Mouse (Mus musculus) embryonic facial prominence, embryonic 13.5 days (tissue): ENCODE data around the gene Larp1b. TPM values are rescaled to one million over a fixed set of nuclear protein-coding genes. Genes with fewer than 3 reads are reported as not detected.

Source experiments
- ATAC-seq: fragments of 200-750 bp; cut with Nextera tagmentation; 2 replicates; pipeline ENCODE4 v1.8.0; 2017; ENCODE audit warnings: low read depth; ENCODE audit not compliant: insufficient number of reproducible peaks, insufficient read depth, low FRiP score, low TSS enrichment
- H3K27ac ChIP-seq: fragments of 300-500 bp; sonication (generic); 2 replicates; pipeline ENCODE4 v1.5.1; 2015; ENCODE audit warnings: moderate library complexity, mild to moderate bottlenecking, inconsistent platforms
- H3K27me3 ChIP-seq: fragments of 300-500 bp; sonication (generic); 2 replicates; pipeline ENCODE4 v1.6.1; 2015; ENCODE audit warnings: mild to moderate bottlenecking, inconsistent platforms
- H3K36me3 ChIP-seq: fragments of 300-500 bp; sonication (generic); 2 replicates; pipeline ENCODE4 v1.6.1; 2015; ENCODE audit warnings: mild to moderate bottlenecking, inconsistent platforms
- H3K4me1 ChIP-seq: fragments of 300-500 bp; sonication (generic); 2 replicates; pipeline ENCODE4 v1.6.1; 2015; ENCODE audit warnings: inconsistent platforms
- H3K4me2 ChIP-seq: fragments of 300-500 bp; sonication (generic); 2 replicates; pipeline ENCODE4 v1.6.1; 2015; ENCODE audit warnings: moderate library complexity, mild to moderate bottlenecking, inconsistent platforms
- H3K4me3 ChIP-seq: fragments of 300-500 bp; sonication (generic); 2 replicates; pipeline ENCODE4 v1.5.1; 2015; ENCODE audit warnings: mild to moderate bottlenecking, inconsistent platforms
- H3K9ac ChIP-seq: fragments of 300-500 bp; sonication (generic); 2 replicates; pipeline ENCODE4 v1.6.1; 2015; ENCODE audit warnings: mild to moderate bottlenecking, inconsistent platforms
- H3K9me3 ChIP-seq: fragments of 300-500 bp; sonication (generic); 2 replicates; pipeline ENCODE4 v1.6.1; 2016; ENCODE audit warnings: inconsistent platforms
- whole genome bisulfite sequencing: fragments of 180-500 bp; shearing (Covaris S2); methylation state at CpG from one replicate; pipeline ENCODE4 v1.1.7; 2015; ENCODE audit warnings: mixed read lengths; 5-methylcytosine and 5-hydroxymethylcytosine counted together
- polyA plus RNA-seq: library from polyadenylated mRNA; unstranded; fragments of >200 nt; fragmentation: Nextera tagmentation; extraction: Ambion mirVana; gene quantifications from 2 replicates; pipeline ENCODE4 v1.2.1, GENCODE M21; 2015

Larp1b gene
- polyA plus RNA-seq, 1 experiment from 2014 or later: 0.96 TPM

- Histone ChIP-seq H3K36me3 (no peaks in the 10 kb centered on the region), H3K4me2 (no peak overlapping the region), H3K9ac (no peak overlapping the region), H3K4me1 (no peaks in the 10 kb centered on the region), H3K4me3 (no peak overlapping the region), H3K27ac (no peak overlapping the region), H3K27me3 (no peaks in the 10 kb centered on the region), H3K9me3 (no peaks in the 10 kb centered on the region)
- ATAC-seq: no peak
Observed at GRCm38 (mm10) chr3:40980758-40981157, 31.1 kb downstream of the Larp1b start.

DNA sequence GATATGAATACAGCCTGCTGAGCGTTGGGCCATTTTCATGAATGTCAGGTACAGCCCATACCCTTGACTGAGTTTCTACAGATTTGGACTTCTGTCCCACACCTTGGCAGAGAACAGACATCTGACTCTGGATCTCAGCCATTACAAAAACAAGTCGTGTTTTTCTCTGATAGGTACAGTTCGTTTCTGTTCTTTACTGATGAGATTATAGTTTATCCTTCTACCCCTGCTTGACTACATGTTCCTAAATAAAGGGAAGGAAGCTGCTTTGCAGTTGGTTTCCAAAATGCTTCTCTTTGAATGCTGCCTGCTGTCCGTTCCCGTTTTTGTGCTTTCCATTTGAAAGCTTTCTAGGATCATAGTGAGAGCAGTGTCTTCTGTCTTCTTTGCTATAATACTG lies 37.9 kb downstream of the Larp1b start:
- Histone ChIP-seq H3K4me1 (no peaks in the 10 kb centered on the region), H3K27me3 (no peaks in the 10 kb centered on the region), H3K27ac (no peak overlapping the region), H3K4me3 (no peak overlapping the region), H3K36me3 (no peaks in the 10 kb centered on the region), H3K9ac (no peak overlapping the region), H3K9me3 (no peaks in the 10 kb centered on the region), H3K4me2 (no peak overlapping the region)
- 75% methylated on average over 5 of the region's 5 CpGs for WGBS
- ATAC-seq: no peak

GRCm38 (mm10) chr3:40988722-40989121 lies 39.1 kb downstream of the Larp1b start:
- 76% methylated on average over 2 of the region's 2 CpGs for WGBS
- Histone ChIP-seq H3K36me3 (no peaks in the 10 kb centered on the region), H3K27me3 (no peaks in the 10 kb centered on the region), H3K9ac (no peak overlapping the region), H3K9me3 (no peaks in the 10 kb centered on the region), H3K27ac (no peak overlapping the region), H3K4me3 (no peak overlapping the region), H3K4me2 (no peak overlapping the region), H3K4me1 (no peaks in the 10 kb centered on the region)
- ATAC-seq: no peak

GRCm38 (mm10) chr3:40991541-40991940 lies 41.9 kb downstream of the Larp1b start:
- H3K4me3 ChIP-seq: no peak overlapping the region

GRCm38 (mm10) chr3:40995161-40995560 lies 45.5 kb downstream of the Larp1b start:
- H3K9ac ChIP-seq: no peak overlapping the region
- H3K4me3 ChIP-seq: no peak overlapping the region
- H3K27ac ChIP-seq: no peak overlapping the region
- ATAC-seq: no peak
- no peaks in the 10 kb centered on the region for H3K36me3 ChIP-seq
- H3K9me3 ChIP-seq: no peaks in the 10 kb centered on the region
- 85% methylated on average over 1 of the region's 1 CpGs for WGBS
- H3K4me1 ChIP-seq: no peaks in the 10 kb centered on the region
- no peaks in the 10 kb centered on the region for H3K27me3 ChIP-seq
- H3K4me2 ChIP-seq: no peak overlapping the region

More at GRCm38 (mm10) chr3:40991541-40991940, 41.9 kb downstream of the Larp1b start:
- Histone ChIP-seq H3K27ac (no peak overlapping the region), H3K4me1 (no peaks in the 10 kb centered on the region), H3K36me3 (no peaks in the 10 kb centered on the region), H3K4me2 (no peak overlapping the region), H3K27me3 (no peaks in the 10 kb centered on the region), H3K9ac (no peak overlapping the region), H3K9me3 (no peaks in the 10 kb centered on the region)
- WGBS: 60% methylated on average over 3 of the region's 3 CpGs
- no peak for ATAC-seq

DNA sequence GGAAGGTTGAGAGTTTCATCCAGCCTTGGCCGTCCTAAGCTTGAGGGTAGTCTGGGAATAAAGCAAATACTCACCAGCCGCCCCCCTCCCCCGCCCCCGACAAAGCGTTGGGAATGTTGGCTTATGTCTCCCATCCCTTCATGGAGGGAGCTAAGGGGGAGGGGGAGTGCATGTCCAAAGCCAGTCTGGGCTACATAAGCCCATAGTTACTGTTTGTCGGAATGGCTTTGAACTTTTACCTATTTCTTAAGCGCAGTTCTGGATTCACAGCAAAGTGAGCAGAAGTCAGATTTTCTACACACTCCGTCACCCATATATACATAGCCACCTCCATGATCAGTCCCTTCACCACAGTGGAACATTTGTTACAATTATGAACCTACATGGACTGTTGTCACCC lies 59.7 kb downstream of the Larp1b start:
- H3K4me3 ChIP-seq: no peak overlapping the region
- H3K4me1 ChIP-seq: no peaks in the 10 kb centered on the region
- H3K36me3 ChIP-seq: no peaks in the 10 kb centered on the region
- no peaks in the 10 kb centered on the region for H3K9me3 ChIP-seq
- no peak overlapping the region for H3K9ac ChIP-seq
- WGBS: 82% methylated on average over 8 of the region's 8 CpGs
- H3K27ac ChIP-seq: no peak overlapping the region
- no peak for ATAC-seq
- no peaks in the 10 kb centered on the region for H3K27me3 ChIP-seq
- H3K4me2 ChIP-seq: no peak overlapping the region

DNA sequence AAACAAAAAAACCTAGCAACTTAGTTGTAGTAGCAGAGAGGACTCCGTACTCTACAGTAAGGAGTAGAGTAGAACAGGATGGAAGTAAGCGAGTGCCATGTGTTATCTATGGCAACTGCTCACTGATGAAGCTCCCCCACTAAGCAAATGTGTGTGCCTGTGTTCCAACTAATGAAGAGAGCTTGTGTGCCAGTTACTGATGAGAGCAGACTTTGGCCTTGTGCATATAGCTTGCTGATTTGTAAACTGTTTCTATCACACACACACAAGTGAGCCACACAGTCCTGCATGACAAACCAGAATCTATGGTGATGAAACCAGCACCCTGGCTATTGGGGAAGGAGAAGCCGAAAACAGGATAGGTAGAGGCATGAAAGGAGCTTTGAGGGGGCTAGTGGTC lies 60.4 kb downstream of the Larp1b start:
- 90% methylated on average over 3 of the region's 3 CpGs for WGBS
- Histone ChIP-seq H3K4me1 (no peaks in the 10 kb centered on the region), H3K9me3 (no peaks in the 10 kb centered on the region), H3K27ac (no peak overlapping the region), H3K9ac (no peak overlapping the region), H3K4me2 (no peak overlapping the region), H3K36me3 (no peaks in the 10 kb centered on the region), H3K4me3 (no peak overlapping the region), H3K27me3 (no peaks in the 10 kb centered on the region)
- ATAC-seq: no peak

DNA sequence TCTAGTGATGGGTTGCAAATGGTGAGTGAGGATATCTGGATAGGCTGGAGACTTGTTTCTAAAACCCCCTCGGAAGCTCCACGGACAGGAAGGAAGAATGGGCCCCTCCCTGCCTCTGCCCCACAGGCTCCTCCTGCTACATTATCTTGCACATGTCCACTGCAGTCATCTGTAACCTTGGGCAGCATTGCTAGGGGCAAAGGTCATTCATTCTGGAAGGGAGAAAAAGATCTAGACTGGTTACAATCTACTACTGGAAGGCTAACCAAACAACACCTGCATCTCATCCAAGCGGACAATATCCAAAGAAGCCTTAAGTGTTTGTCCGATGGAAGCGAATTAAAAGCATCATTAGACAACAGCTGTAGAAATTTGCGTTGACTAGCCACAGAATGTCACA lies 61.1 kb downstream of the Larp1b start:
- H3K4me1 ChIP-seq: no peaks in the 10 kb centered on the region
- no peaks in the 10 kb centered on the region for H3K36me3 ChIP-seq
- no peak overlapping the region for H3K27ac ChIP-seq
- no peaks in the 10 kb centered on the region for H3K9me3 ChIP-seq
- H3K27me3 ChIP-seq: no peaks in the 10 kb centered on the region
- H3K4me3 ChIP-seq: no peak overlapping the region
- 70% methylated on average over 6 of the region's 6 CpGs for WGBS
- no peak for ATAC-seq
- no peak overlapping the region for H3K4me2 ChIP-seq
- H3K9ac ChIP-seq: no peak overlapping the region

- no peak overlapping the region for H3K4me3 ChIP-seq
- no peak for ATAC-seq
- no peaks in the 10 kb centered on the region for H3K36me3 ChIP-seq
- H3K4me2 ChIP-seq: no peak overlapping the region
- no peaks in the 10 kb centered on the region for H3K9me3 ChIP-seq
- no peak overlapping the region for H3K9ac ChIP-seq
- H3K4me1 ChIP-seq: no peaks in the 10 kb centered on the region
- H3K27me3 ChIP-seq: no peaks in the 10 kb centered on the region
- H3K27ac ChIP-seq: no peak overlapping the region
- 94% methylated on average over 7 of the region's 7 CpGs for WGBS
Observed at GRCm38 (mm10) chr3:41012451-41012850, 62.8 kb downstream of the Larp1b start.

- no peak for ATAC-seq
- no peak overlapping the region for H3K27ac ChIP-seq
- no peak overlapping the region for H3K9ac ChIP-seq
- H3K27me3 ChIP-seq: no peaks in the 10 kb centered on the region
- 70% methylated on average over 6 of the region's 6 CpGs for WGBS
- no peaks in the 10 kb centered on the region for H3K36me3 ChIP-seq
- H3K4me3 ChIP-seq: no peak overlapping the region
- H3K4me2 ChIP-seq: no peak overlapping the region
- H3K4me1 ChIP-seq: no peaks in the 10 kb centered on the region
- H3K9me3 ChIP-seq: no peaks in the 10 kb centered on the region
Observed at GRCm38 (mm10) chr3:41014946-41015345, 65.3 kb downstream of the Larp1b start.

DNA sequence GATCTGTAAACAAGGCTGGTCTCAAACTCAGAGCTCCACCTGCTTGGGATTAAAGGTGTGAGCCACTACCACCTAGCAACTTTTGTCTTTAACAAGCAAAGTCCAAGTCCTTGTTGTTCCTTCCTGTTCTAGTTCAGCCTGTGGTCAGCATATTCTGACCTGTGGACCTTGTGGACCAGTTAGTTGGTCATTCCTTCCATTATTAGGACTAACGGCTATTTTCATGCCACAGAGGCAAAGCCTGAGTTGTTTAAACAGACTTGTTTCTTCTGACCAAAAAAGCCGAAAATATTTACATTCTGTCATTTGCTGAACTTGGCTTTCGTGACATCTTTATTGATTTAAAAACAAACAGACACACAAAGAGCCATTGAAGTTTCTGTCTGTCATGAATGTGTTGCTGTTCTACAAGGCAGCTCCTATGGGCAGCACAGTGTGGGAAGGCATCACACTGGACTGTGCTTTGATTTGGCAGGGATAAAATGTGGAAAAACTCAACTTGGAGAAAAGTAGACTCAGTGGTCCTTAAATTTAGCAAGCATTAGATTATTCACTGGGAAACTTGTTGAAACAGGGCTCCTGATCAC lies 68.5 kb downstream of the Larp1b start:
- no peak overlapping the region for H3K27ac ChIP-seq
- ATAC-seq: no peak
- WGBS: 73% methylated on average over 3 of the region's 3 CpGs
- H3K4me1 ChIP-seq: no peaks in the 10 kb centered on the region
- H3K4me3 ChIP-seq: no peak overlapping the region
- no peaks in the 10 kb centered on the region for H3K27me3 ChIP-seq
- no peaks in the 10 kb centered on the region for H3K9me3 ChIP-seq
- H3K9ac ChIP-seq: no peak overlapping the region
- H3K4me2 ChIP-seq: no peak overlapping the region
- no peaks in the 10 kb centered on the region for H3K36me3 ChIP-seq

GRCm38 (mm10) chr3:41020687-41021086 lies 71.1 kb downstream of the Larp1b start:
- 90% methylated on average over 7 of the region's 7 CpGs for WGBS

GRCm38 (mm10) chr3:41021980-41022379 lies 72.4 kb downstream of the Larp1b start:
- H3K27ac ChIP-seq: no peak overlapping the region
- no peaks in the 10 kb centered on the region for H3K36me3 ChIP-seq
- no peaks in the 10 kb centered on the region for H3K9me3 ChIP-seq
- no peak overlapping the region for H3K4me3 ChIP-seq
- ATAC-seq: no peak
- WGBS: 68% methylated on average over 6 of the region's 6 CpGs
- H3K9ac ChIP-seq: no peak overlapping the region
- H3K27me3 ChIP-seq: no peaks in the 10 kb centered on the region
- H3K4me2 ChIP-seq: no peak overlapping the region
- H3K4me1 ChIP-seq: no peaks in the 10 kb centered on the region

More at GRCm38 (mm10) chr3:41020687-41021086, 71.1 kb downstream of the Larp1b start:
- no peak for ATAC-seq
- Histone ChIP-seq H3K4me1 (no peaks in the 10 kb centered on the region), H3K9ac (no peak overlapping the region), H3K27me3 (no peaks in the 10 kb centered on the region), H3K9me3 (no peaks in the 10 kb centered on the region), H3K36me3 (no peaks in the 10 kb centered on the region), H3K4me2 (no peak overlapping the region), H3K4me3 (no peak overlapping the region), H3K27ac (no peak overlapping the region)
